Mouse (Mus musculus): ENCODE measurements around the gene Sde2.
"Not testable (repeated sequence)": the region's sequence is repeated elsewhere in the genome, so short reads cannot be mapped to it uniquely, and the experiment has no call there.

Gene Sde2

DNA sequence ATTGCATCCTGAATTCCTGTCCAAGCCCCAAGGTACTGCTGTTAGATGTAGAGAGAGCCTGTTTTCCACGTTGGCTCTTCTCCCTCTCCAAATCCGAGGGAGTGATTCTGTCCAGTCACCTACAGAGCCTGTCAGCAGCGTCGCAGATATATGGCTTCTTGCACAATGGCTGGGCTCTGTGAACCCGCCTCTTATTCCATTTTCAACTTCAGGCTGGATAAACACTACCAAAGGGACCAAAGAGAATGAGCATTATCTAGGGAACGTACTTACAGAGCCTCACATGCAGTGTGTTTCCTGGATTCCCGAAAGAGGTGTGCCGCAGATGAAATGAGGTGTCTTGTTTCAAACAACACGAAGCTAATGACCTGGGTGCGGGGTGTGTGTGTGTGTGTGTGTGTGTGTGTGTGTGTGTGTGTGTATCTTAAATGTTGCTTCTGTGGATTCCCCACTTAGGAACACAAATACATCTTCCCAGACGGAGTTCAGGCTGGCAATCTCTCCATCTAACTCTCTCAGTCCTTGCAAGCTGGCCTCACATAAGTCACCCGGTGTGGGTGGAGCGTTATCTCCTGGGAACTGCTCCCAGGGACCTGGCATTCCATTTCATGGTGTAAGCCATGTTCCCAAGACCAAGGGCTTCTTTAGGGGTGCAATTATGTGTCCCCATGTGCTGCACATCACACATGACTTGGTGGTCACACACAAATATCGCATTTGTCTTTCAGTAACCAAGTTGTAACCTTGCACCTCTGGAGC, 20.2 kb upstream of the Sde2 start:
- in situ Hi-C loops (cut with MboI, MseI), result no loop called here

DNA sequence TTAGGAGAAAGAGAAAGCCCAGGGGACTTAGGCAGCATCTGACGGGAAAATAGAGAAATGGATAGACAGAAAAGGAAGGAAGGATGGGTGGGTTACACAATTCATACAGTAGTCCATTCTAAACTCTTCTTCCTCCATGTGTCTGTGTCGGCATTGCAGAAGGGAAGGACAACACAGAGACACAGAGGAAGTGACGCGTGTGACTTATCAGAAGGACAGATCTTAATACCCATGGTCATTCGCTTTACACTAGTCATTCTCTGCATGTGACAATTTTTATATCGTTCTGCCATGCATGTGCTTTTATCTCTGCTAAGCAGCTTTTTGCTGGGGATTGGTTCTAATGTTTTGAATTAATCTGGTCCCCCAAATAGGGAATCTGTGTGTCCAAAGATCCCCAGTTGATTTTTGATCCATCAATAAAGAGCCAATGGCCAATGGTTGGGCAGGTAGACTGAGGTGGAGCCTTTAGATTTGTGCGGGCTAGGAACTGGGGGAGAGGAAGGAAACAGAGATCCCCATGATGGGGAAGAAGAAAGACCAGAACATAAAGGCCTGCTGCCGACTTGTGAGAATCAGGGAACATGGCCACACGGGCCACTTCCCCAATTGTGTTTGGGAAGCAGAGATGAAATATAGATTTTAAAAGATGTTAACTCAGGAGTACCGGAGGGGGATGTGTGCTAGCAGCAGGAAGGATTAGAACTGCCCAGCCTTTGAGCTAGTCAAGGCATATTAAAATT, 15.5 kb upstream of the Sde2 start:
- in situ Hi-C loops (cut with MboI, MseI), result no loop called here

DNA sequence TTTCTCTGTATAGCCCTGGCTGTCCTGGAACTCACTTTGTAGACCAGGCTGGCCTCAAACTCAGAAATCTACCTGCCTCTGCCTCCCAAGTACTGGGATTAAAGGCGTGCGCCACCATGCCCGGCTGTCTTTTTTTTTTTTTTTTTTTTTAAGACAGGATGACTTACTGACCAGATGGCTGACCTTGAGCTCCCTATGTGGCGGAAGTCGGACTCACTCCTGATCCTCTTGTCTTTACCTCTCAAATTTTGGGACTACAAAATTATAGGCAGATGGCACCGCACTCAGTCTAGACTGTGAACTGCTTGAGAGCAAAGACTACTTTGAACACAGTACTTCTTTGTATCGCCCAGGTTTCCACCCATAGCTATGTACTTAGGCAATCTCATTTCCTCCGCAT, 14.5 kb upstream of the Sde2 start:
- in situ Hi-C loops (cut with MboI, MseI), result not testable (repeated sequence)

DNA sequence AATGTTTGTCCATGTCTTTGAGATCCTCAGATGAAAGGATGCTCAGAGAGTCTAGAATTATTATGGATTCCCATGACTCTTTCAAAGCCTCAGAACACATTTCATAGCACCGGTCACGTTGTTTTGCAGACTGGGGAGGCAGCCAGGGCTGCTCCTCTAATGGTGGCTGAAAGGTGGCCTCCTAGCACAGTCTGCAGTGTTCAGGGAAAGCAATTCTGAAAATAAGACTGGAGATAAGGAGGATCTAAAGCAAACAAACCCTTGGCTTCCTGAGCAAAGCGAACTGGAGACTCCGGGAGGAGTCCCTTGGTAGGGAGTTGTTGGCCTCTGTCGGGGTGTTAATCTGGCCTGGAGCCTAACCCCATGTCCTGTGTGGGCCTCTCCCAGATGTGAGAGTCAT, 13.7 kb upstream of the Sde2 start:
- in situ Hi-C loops (cut with MboI, MseI), result no loop called here

DNA sequence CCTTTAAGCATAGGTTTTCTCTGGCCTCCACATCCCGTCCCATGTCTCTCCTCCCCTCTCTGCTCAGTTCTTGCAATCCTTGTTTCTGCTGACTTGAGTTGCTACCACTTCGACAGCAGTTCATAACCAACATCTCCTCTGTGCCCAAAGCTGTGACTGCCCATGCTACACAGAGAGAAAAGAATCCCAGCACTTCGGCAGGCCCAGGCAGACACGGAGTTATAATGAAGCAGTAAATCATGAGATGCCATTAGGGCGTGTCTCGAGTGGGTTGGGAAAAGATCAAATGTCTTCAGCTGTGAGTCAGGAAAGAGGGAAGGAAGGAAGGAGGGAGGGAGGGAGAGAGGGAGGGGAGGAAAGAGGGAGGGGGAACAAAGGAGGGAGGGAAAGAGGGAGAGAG, 12.9 kb upstream of the Sde2 start:
- in situ Hi-C loops (cut with MboI, MseI), result no loop called here

- in situ Hi-C loops (cut with MboI, MseI), result no loop called here
These were observed 11.6 kb upstream of the Sde2 start for GRCm38 (mm10) chr1:180839201-180839910.

GRCm38 (mm10) chr1:180841561-180842300, 9.2 kb upstream of the Sde2 start:
- in situ Hi-C loops (cut with MboI, MseI), result no loop called here

DNA sequence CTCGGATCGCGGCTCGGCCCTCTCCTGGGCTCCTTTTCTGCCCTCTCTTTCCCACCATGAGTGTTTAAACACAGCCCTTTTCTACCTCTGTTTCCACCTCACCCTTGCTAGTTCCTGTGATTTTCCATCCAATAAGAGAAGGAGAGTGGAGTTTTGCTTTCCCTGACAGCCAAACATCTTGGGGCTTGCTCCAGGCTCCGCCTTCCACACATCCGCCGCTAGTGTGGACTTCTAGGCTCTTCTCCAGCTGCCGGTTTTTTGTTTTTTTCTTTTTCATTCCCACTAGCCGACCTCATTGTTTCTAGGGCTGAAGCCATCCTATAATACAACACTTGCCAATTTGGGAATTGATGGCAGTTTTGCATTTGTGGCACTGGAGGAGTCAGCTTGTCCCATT, 2.8 kb upstream of the Sde2 start:
- in situ Hi-C loops (cut with MboI, MseI), result loop anchor here (5.0 kb wide), 1 partner anchor 76 kb away; no protein-coding TSS in a partner anchor

GRCm38 (mm10) chr1:180848511-180849241, 2.3 kb upstream of the Sde2 start:
- in situ Hi-C loops (cut with MboI, MseI), result loop anchor here (5.0 kb wide), 1 partner anchor 76 kb away; no protein-coding TSS in a partner anchor

DNA sequence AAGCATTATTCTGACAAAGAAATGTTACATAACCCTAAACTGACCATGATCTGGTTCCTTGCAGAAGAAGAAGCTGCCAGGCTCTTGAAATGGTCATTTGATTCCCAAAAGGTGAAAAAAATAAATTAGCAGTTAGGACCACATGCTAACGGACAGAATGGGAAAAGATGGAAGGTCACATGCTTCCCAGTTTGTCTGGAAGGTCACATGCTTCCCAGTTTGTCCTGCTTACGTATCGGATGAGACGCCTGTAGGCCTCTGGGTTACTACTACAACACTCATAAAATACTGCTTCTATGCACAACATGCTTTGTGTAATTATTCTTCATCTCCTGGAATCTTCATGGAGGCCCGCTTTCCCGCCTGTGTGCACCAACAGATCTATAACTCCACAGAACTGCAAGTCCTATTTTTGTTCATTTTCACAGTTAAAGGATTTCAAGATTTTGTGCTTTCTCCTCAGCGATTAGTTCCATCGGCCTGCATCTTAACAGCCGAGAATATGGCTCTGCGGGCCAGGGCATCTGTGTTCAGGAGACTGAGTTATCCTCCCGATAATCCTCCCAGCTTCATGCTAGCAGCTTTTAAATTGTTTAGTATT, 1.1 kb upstream of the Sde2 start:
- in situ Hi-C loops (cut with MboI, MseI), result loop anchor here (5.0 kb wide), 2 partner anchors 32 to 78 kb away; no protein-coding TSS in a partner anchor

- in situ Hi-C loops (cut with MboI, MseI), result no loop called here
These were observed 7.8 kb downstream of the Sde2 start for GRCm38 (mm10) chr1:180858763-180859162.

- in situ Hi-C loops (cut with MboI, MseI), result no loop called here
These were observed 9.1 kb downstream of the Sde2 start for GRCm38 (mm10) chr1:180860030-180860429.

DNA sequence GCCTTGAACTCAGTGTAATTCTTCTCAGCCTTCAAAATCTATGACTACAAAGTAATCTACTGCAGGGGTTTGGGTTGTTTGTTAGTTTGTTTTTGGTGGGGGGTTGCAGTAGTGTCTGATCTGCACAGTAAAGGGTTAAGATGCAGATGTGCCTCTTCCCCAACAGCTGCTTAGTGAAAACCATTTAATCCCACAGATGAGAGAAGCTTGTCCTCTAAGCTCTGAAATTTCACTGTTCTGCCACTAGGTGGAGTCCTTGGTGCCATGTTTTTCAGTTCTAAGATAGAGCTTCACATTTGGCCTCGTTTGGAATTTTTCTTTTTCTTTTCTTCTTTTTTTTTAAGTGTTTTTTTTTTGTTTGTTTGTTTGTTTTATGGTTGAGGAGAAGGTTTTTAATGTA, 12.7 kb downstream of the Sde2 start:
- in situ Hi-C loops (cut with MboI, MseI), result no loop called here

- in situ Hi-C loops (cut with MboI, MseI), result loop anchor here (5.0 kb wide), 1 partner anchor 101 kb away; no protein-coding TSS in a partner anchor
These were observed 15.1 kb downstream of the Sde2 start for GRCm38 (mm10) chr1:180866001-180866400.

DNA sequence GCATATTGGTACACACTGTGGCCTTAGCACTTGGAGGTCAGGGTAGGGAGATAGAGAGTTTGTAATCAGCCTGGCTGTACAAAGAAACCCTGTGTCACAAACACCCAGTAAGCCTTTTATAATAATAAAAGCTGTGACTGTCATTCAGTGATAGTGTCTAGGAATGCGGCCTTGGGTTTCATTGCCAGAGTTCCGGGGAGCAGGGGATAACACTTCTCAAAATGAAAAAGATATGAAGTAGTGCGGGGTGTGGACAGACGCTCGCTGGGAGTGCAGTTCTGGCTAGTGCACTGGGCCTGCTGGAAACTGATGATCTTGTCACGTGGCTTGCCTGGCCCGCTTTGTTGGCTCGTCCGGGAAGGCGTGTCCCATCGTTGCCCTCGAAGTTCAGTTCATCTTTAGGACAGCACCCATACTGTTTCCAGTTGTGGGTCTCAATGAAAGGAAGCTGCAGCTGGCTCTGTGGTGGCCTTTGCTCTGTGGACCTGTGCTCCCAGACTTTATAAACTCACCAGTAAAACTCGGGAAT, 19.3 kb downstream of the Sde2 start:
- in situ Hi-C loops (cut with MboI, MseI), result no loop called here

- in situ Hi-C loops (cut with MboI, MseI), result no loop called here
These were observed 23.0 kb downstream of the Sde2 start for GRCm38 (mm10) chr1:180873861-180874484.

DNA sequence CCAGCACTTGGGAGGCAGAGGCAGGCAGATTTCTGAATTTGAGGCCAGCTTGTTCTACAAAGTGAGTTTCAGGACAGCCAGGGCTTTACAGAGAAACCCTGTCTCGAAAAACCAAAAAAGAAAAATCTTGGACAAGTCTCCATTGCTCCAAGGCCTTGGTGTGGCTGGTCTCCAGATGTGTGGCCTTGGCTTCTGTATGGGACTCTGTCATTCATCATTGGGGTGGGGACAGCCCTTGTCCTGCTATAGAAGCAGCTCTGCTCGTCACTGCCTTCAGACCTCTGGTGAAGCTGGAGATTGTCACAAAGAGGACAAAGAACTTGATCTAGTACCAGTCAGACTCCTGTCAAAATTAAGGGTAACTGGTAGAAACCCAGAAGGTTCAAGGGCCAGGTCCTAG, 23.7 kb downstream of the Sde2 start:
- in situ Hi-C loops (cut with MboI, MseI), result no loop called here

DNA sequence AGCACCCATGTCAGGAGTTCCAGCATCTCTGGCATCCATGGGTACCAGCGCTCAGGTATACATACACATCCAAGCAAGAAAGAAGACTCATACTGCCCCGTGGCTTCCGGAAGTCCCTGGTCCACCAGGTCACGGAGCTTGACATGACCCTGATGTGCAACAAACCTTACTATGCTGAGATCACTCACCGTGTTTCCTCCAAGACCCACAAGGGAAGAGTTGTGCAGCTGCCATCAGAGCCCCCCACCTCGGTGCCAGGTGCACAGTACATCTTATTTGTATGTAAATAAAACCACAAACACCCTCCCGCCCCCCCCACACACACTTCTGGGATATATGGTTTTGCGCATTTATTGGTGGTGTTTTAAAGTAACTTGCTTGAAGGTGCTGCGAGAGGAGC, 24.2 kb downstream of the Sde2 start:
- in situ Hi-C loops (cut with MboI, MseI), result no loop called here

DNA sequence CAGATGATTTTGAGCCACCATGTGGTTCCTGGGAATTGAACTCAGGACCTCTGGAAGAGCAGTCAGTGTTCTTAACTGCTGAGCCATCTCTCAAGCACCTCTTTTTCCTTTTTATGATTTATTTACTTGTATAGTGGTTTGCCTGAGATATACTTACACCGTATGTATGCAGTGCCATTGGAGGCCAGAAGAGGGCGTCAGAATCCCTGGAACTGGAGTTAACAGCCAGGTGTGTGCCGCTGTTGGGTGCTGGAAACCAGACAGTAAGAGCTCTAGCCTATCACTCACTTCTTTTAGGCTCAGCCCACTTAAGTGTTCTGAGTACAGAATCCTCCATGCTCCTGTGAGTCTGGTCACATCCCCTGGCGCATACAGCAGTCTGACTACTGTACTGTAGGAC, 26.5 kb downstream of the Sde2 start:
- in situ Hi-C loops (cut with MboI, MseI), result no loop called here

DNA sequence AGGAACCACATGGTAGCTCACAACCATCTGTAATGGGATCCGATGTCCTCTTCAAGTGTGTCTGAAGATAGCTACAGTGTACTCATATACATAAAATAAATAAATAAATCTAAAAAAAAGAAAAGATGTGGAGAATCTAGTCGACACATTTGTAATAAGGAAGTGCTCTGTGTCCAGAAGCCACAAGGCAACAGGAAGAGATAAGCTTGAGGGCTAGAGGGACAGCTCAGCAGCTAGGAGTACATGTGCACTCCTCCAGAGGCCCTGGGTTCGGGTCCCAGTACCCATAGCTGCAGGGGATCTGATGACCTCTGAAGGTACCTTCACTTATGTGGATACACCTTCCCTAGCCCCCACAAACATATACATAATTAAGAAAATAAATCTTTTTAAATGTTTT, 30.8 kb downstream of the Sde2 start:
- in situ Hi-C loops (cut with MboI, MseI), result no loop called here

All from regulatory T cell (primary cell).